Mouse (Mus musculus): Measurements from ENCODE around the gene Nsun2. TPM values are rescaled to one million over a fixed set of nuclear protein-coding genes. Genes with fewer than 3 reads are reported as not detected.

Gene Nsun2
- polyA plus RNA-seq (2012; rRNA removed) (102 and 106 TPM in 2 replicates), polyA plus RNA-seq (2014; fragmentation: Nextera tagmentation; extraction: Ambion mirVana) (130 and 134 TPM in 2 replicates)

- no peak for TF ChIP-seq POLR2A (IDR thresholded peaks at IDR 0.05; ENCODE audit: borderline replicate concordance, extremely low read depth, insufficient read depth, insufficient read length)
- Histone ChIP-seq H3K4me3 (replicated peaks; ENCODE audit: low read length) (peak within 1 kb of the TSS; percentile 89), H3K27me3 (ENCODE audit: control insufficient read depth, insufficient read depth, low read length) (no peaks in the 10 kb centered on the region), H3K27ac (replicated peaks; ENCODE audit: low read depth, low read length) (peak within 1 kb of the TSS; percentile 86), H3K9me3 (ENCODE audit: control insufficient read depth, low read length) (no peaks in the 10 kb centered on the region), H3K36me3 (ENCODE audit: control insufficient read depth, insufficient read depth, low read length) (peaks cover 10% of the 10 kb centered on the region), H3K9ac (ENCODE audit: low read depth, low read length, severe bottlenecking) (peak within 1 kb of the TSS; percentile 76), H3K4me2 (replicated peaks; ENCODE audit: low read depth, low read length, severe bottlenecking) (peak within 1 kb of the TSS; percentile 66), H3K4me1 (ENCODE audit: control insufficient read depth, insufficient read depth, low read length) (peaks cover 40% of the 10 kb centered on the region)
- under 1% methylated on average over 83 of the region's 155 CpGs for WGBS
- ATAC-seq (ENCODE audit: low FRiP score, low read depth) (no peak; the same call in 1 of the 2 replicates), DNase-seq (ENCODE audit: low spot score) (peak; percentile 24)
These were observed at the start of gene Nsun2 for GRCm38 (mm10) chr13:69533405-69534333. Gene Nsun2, plus strand, starts transcription at chr13:69533746.

- ATAC-seq (ENCODE audit: low FRiP score, low read depth) (no peak), DNase-seq (ENCODE audit: low spot score) (no peak)
- H3K4me3 ChIP-seq (replicated peaks; ENCODE audit: low read length) = no peak overlapping the region
- H3K27me3 ChIP-seq (ENCODE audit: control insufficient read depth, insufficient read depth, low read length) = peaks cover 44% of the 10 kb centered on the region
- WGBS = 12% methylated on average over 6 of the region's 6 CpGs
- H3K9me3 ChIP-seq (ENCODE audit: control insufficient read depth, low read length) = no peaks in the 10 kb centered on the region
- no peak overlapping the region for H3K4me2 ChIP-seq (replicated peaks; ENCODE audit: low read depth, low read length, severe bottlenecking)
- H3K36me3 ChIP-seq (ENCODE audit: control insufficient read depth, insufficient read depth, low read length) = no peaks in the 10 kb centered on the region
- no peak overlapping the region for H3K27ac ChIP-seq (replicated peaks; ENCODE audit: low read depth, low read length)
- no peak overlapping the region for H3K9ac ChIP-seq (ENCODE audit: low read depth, low read length, severe bottlenecking)
- TF ChIP-seq POLR2A (IDR thresholded peaks at IDR 0.05; ENCODE audit: borderline replicate concordance, extremely low read depth, insufficient read depth, insufficient read length) = no peak
- peaks cover 7% of the 10 kb centered on the region for H3K4me1 ChIP-seq (ENCODE audit: control insufficient read depth, insufficient read depth, low read length)
These were observed 48.2 kb upstream of the Nsun2 start for GRCm38 (mm10) chr13:69485326-69485725.

- Histone ChIP-seq H3K9ac (ENCODE audit: low read depth, low read length, severe bottlenecking) (no peak overlapping the region), H3K4me3 (replicated peaks; ENCODE audit: low read length) (no peak overlapping the region), H3K27ac (replicated peaks; ENCODE audit: low read depth, low read length) (no peak overlapping the region), H3K4me2 (replicated peaks; ENCODE audit: low read depth, low read length, severe bottlenecking) (no peak overlapping the region), H3K4me1 (ENCODE audit: control insufficient read depth, insufficient read depth, low read length) (peaks cover 7% of the 10 kb centered on the region), H3K27me3 (ENCODE audit: control insufficient read depth, insufficient read depth, low read length) (peaks cover 40% of the 10 kb centered on the region), H3K9me3 (ENCODE audit: control insufficient read depth, low read length) (no peaks in the 10 kb centered on the region), H3K36me3 (ENCODE audit: control insufficient read depth, insufficient read depth, low read length) (no peaks in the 10 kb centered on the region)
- no peak for TF ChIP-seq POLR2A (IDR thresholded peaks at IDR 0.05; ENCODE audit: borderline replicate concordance, extremely low read depth, insufficient read depth, insufficient read length)
- no peak for DNase-seq (ENCODE audit: low spot score)
- ATAC-seq (ENCODE audit: low FRiP score, low read depth) = no peak
- 72% methylated on average over 7 of the region's 7 CpGs for WGBS
These were observed 47.7 kb upstream of the Nsun2 start for GRCm38 (mm10) chr13:69485833-69486232.

GRCm38 (mm10) chr13:69487108-69487507 lies 46.4 kb upstream of the Nsun2 start:
- Histone ChIP-seq H3K4me3 (replicated peaks; ENCODE audit: low read length) (no peak overlapping the region), H3K36me3 (ENCODE audit: control insufficient read depth, insufficient read depth, low read length) (no peaks in the 10 kb centered on the region), H3K9me3 (ENCODE audit: control insufficient read depth, low read length) (no peaks in the 10 kb centered on the region), H3K27ac (replicated peaks; ENCODE audit: low read depth, low read length) (no peak overlapping the region), H3K27me3 (ENCODE audit: control insufficient read depth, insufficient read depth, low read length) (peaks cover 28% of the 10 kb centered on the region), H3K9ac (ENCODE audit: low read depth, low read length, severe bottlenecking) (no peak overlapping the region), H3K4me1 (ENCODE audit: control insufficient read depth, insufficient read depth, low read length) (peaks cover 7% of the 10 kb centered on the region), H3K4me2 (replicated peaks; ENCODE audit: low read depth, low read length, severe bottlenecking) (no peak overlapping the region)
- ATAC-seq (ENCODE audit: low FRiP score, low read depth) = no peak
- no peak for DNase-seq (ENCODE audit: low spot score)
- WGBS = 84% methylated on average over 7 of the region's 7 CpGs
- TF ChIP-seq POLR2A (IDR thresholded peaks at IDR 0.05; ENCODE audit: borderline replicate concordance, extremely low read depth, insufficient read depth, insufficient read length) = no peak

GRCm38 (mm10) chr13:69487611-69488275 lies 45.8 kb upstream of the Nsun2 start:
- Histone ChIP-seq H3K4me3 (replicated peaks; ENCODE audit: low read length) (peak overlapping the region; percentile 24), H3K27ac (replicated peaks; ENCODE audit: low read depth, low read length) (no peak overlapping the region), H3K27me3 (ENCODE audit: control insufficient read depth, insufficient read depth, low read length) (peaks cover 25% of the 10 kb centered on the region), H3K4me2 (replicated peaks; ENCODE audit: low read depth, low read length, severe bottlenecking) (peak overlapping the region; percentile 44), H3K4me1 (ENCODE audit: control insufficient read depth, insufficient read depth, low read length) (peaks cover 7% of the 10 kb centered on the region), H3K9me3 (ENCODE audit: control insufficient read depth, low read length) (no peaks in the 10 kb centered on the region), H3K36me3 (ENCODE audit: control insufficient read depth, insufficient read depth, low read length) (no peaks in the 10 kb centered on the region), H3K9ac (ENCODE audit: low read depth, low read length, severe bottlenecking) (peak overlapping the region; percentile 43)
- no peak for TF ChIP-seq POLR2A (IDR thresholded peaks at IDR 0.05; ENCODE audit: borderline replicate concordance, extremely low read depth, insufficient read depth, insufficient read length)
- DNase-seq (ENCODE audit: low spot score) (no peak), ATAC-seq (ENCODE audit: low FRiP score, low read depth) (no peak)
- WGBS = 2% methylated on average over 26 of the region's 26 CpGs

Data from limb, embryonic 14.5 days (tissue).